Mouse (Mus musculus): Measurements from ENCODE around the gene Plet1. TPM values are rescaled to one million over a fixed set of nuclear protein-coding genes. Genes with fewer than 3 reads are reported as not detected.
A peak's percentile ranks its signal among the peaks of the same experiment; 100 is the strongest.

Plet1 gene
- total RNA-seq, 2 experiments from 2014 or later, result 0.29 TPM; not detected in 1

- DNase-seq (ENCODE audit: low spot score in 2 of 2), result no peak
These were observed 39.0 kb downstream of the Plet1 start for GRCm38 (mm10) chr9:50533328-50533727.

GRCm38 (mm10) chr9:50533791-50534190, 39.5 kb downstream of the Plet1 start:
- DNase-seq (ENCODE audit: low spot score in 2 of 2), result no peak

GRCm38 (mm10) chr9:50535930-50536329, 41.6 kb downstream of the Plet1 start:
- no peak for DNase-seq (ENCODE audit: low spot score in 2 of 2)

GRCm38 (mm10) chr9:50536603-50537135, 42.3 kb downstream of the Plet1 start:
- DNase-seq (ENCODE audit: low spot score in 2 of 2), result no peak

GRCm38 (mm10) chr9:50537295-50537694, 43.0 kb downstream of the Plet1 start:
- no peak for DNase-seq (ENCODE audit: low spot score in 2 of 2)

GRCm38 (mm10) chr9:50540170-50540569, 45.8 kb downstream of the Plet1 start:
- DNase-seq (ENCODE audit: low spot score in 2 of 2), result no peak

- no peak for DNase-seq (ENCODE audit: low spot score in 2 of 2)
These were observed 48.1 kb downstream of the Plet1 start for GRCm38 (mm10) chr9:50542401-50542800.

- DNase-seq (ENCODE audit: low spot score in 2 of 2), result no peak
These were observed 53.6 kb downstream of the Plet1 start for GRCm38 (mm10) chr9:50547859-50548478.

- DNase-seq (ENCODE audit: low spot score in 2 of 2), result no peak
These were observed 54.6 kb downstream of the Plet1 start for GRCm38 (mm10) chr9:50548936-50549335.

- no peak for DNase-seq (ENCODE audit: low spot score in 2 of 2)
These were observed 57.9 kb downstream of the Plet1 start for GRCm38 (mm10) chr9:50552206-50552605.

- DNase-seq (ENCODE audit: low spot score in 2 of 2), result no peak
These were observed 59.2 kb downstream of the Plet1 start for GRCm38 (mm10) chr9:50553547-50553946.

GRCm38 (mm10) chr9:50554241-50555093, 60.1 kb downstream of the Plet1 start, which contains the start of gene Il18:
Gene Il18, plus strand, starts transcription at chr9:50554827.
- peak; percentile 14 to 31 for DNase-seq (ENCODE audit: low spot score in 2 of 2)

- no peak for DNase-seq (ENCODE audit: low spot score in 2 of 2)
These were observed 60.7 kb downstream of the Plet1 start, which contains the start of gene Bco2 for GRCm38 (mm10) chr9:50555094-50555446. Gene Bco2, minus strand, starts transcription at chr9:50555181.

Other genes with a start within 250 kb of the Plet1 start
- gene Rpl10-ps3, start 149.6 kb upstream of the Plet1 start, total RNA-seq (2021), result 1,000 to 10,000 TPM in 1 of 2 experiments, 100 to 1,000 TPM in 1; 982 to 1,145 TPM
- gene Pts, start 34.2 kb downstream of the Plet1 start, total RNA-seq (2021), result 10 to 100 TPM; 76.0 to 77.4 TPM
- gene Il18, start 60.3 kb downstream of the Plet1 start, total RNA-seq (2021), result 1 to 10 TPM; 3.9 to 6.5 TPM
- 1 to 10 TPM; 4.6 to 4.7 TPM for gene Bco2, start 60.7 kb downstream of the Plet1 start, total RNA-seq (2021)
- gene Tex12, start 66.8 kb downstream of the Plet1 start, total RNA-seq (2021), result not detected
- 100 to 1,000 TPM; 260 to 414 TPM for gene Sdhd, start 109.3 kb downstream of the Plet1 start, total RNA-seq (2021)
- 100 to 1,000 TPM; 210 to 223 TPM for gene Timm8b, start 109.4 kb downstream of the Plet1 start, total RNA-seq (2021)
- gene Pih1d2, start 122.8 kb downstream of the Plet1 start, total RNA-seq (2021), result 1 to 10 TPM; 1.2 to 2.1 TPM
- 10 to 100 TPM; 24.5 to 25.6 TPM for gene Nkapd1, start 122.9 kb downstream of the Plet1 start, total RNA-seq (2021)
- gene Dlat, start 165.3 kb downstream of the Plet1 start, total RNA-seq (2021), result 100 to 1,000 TPM; 164 to 320 TPM
- 1 to 10 TPM; 5.4 to 7.7 TPM for gene Dixdc1, start 245.0 kb downstream of the Plet1 start, total RNA-seq (2021)